Mouse (Mus musculus) midbrain, embryonic 16.5 days (tissue): ENCODE results near the gene Gtpbp4. TPM values are rescaled to one million over a fixed set of nuclear protein-coding genes. Genes with fewer than 3 reads are reported as not detected.
"Not testable (repeated sequence)": the region's sequence is repeated elsewhere in the genome, so short reads cannot be mapped to it uniquely, and the experiment has no call there.

Experiments
- ATAC-seq: fragments of 200-750 bp; cut with Nextera tagmentation; 2 replicates; pipeline ENCODE4 v1.8.0; 2017; ENCODE audit warnings: moderate TSS enrichment
- H3K27ac ChIP-seq: fragments of 300-500 bp; sonication (generic); 2 replicates; pipeline ENCODE4 v1.5.1; 2014; ENCODE audit warnings: mild to moderate bottlenecking, low read length, mixed read lengths
- H3K27me3 ChIP-seq: fragments of 300-500 bp; sonication (generic); 2 replicates; pipeline ENCODE4 v1.6.1; 2014; ENCODE audit warnings: low read depth, low read length, mixed read lengths; ENCODE audit not compliant: control insufficient read depth, insufficient read depth
- H3K36me3 ChIP-seq: fragments of 300-500 bp; sonication (generic); 2 replicates; pipeline ENCODE4 v1.6.1; 2014; ENCODE audit warnings: mild to moderate bottlenecking, low read length, moderate library complexity, mixed read lengths; ENCODE audit not compliant: control insufficient read depth, insufficient read depth
- H3K4me1 ChIP-seq: fragments of 300-500 bp; sonication (generic); 2 replicates; pipeline ENCODE4 v1.6.1; 2014; ENCODE audit warnings: mild to moderate bottlenecking, low read length, mixed read lengths; ENCODE audit not compliant: control insufficient read depth, insufficient read depth
- H3K4me2 ChIP-seq: fragments of 300-500 bp; sonication (generic); 2 replicates; pipeline ENCODE4 v1.6.1; 2014; ENCODE audit warnings: mild to moderate bottlenecking, low read length, mixed read lengths
- H3K4me3 ChIP-seq: fragments of 300-500 bp; sonication (generic); 2 replicates; pipeline ENCODE4 v1.5.1; 2014; ENCODE audit warnings: low read depth, mild to moderate bottlenecking, low read length, moderate library complexity, mixed read lengths
- H3K9ac ChIP-seq: fragments of 300-500 bp; sonication (generic); 2 replicates; pipeline ENCODE4 v1.6.1; 2014; ENCODE audit warnings: low read depth, low read length, mixed read lengths
- H3K9me3 ChIP-seq: fragments of 300-500 bp; sonication (generic); replicated peaks from 2 replicates; pipeline ENCODE4 v1.6.1; 2014; ENCODE audit warnings: mild to moderate bottlenecking, low read length, mixed read lengths; ENCODE audit not compliant: control insufficient read depth, poor library complexity, severe bottlenecking
- WGBS: fragments of 180-500 bp; shearing (Covaris S2); extraction: QIAGEN DNeasy Blood & Tissue Kit; methylation state at CpG from one replicate; pipeline ENCODE4 v1.1.7; 2014; 5-methylcytosine and 5-hydroxymethylcytosine counted together
- polyA plus RNA-seq: library from polyadenylated mRNA; unstranded; fragments of >200 nt; fragmentation: Nextera tagmentation; extraction: Ambion mirVana; gene quantifications from 2 replicates; pipeline ENCODE4 v1.2.1, GENCODE M21; 2015

Gtpbp4 gene
- polyA plus RNA-seq, 1 experiment from 2014 or later = 57.0 TPM

GRCm38 (mm10) chr13:8997221-8997620 is 1.3 kb upstream of the Gtpbp4 start:
- H3K27ac ChIP-seq, H3K36me3 ChIP-seq, H3K27me3 ChIP-seq, H3K4me3 ChIP-seq, H3K4me2 ChIP-seq, H3K9ac ChIP-seq, ATAC-seq, H3K9me3 ChIP-seq: not testable (repeated sequence)
- WGBS = 88% methylated on average over 5 of the region's 5 CpGs
- peaks cover 14% of the 10 kb centered on the region for H3K4me1 ChIP-seq

- 0 out of 2 replicates have a peak, but pooled peaks cover 1% of the 10 kb centered on the region for H3K36me3 ChIP-seq
- peak overlapping the region; percentile 79 for H3K9ac ChIP-seq
- peak overlapping the region; percentile 73 for H3K4me2 ChIP-seq
- H3K9me3 ChIP-seq = no peaks in the 10 kb centered on the region
- H3K27ac ChIP-seq = peak overlapping the region; percentile 72
- H3K27me3 ChIP-seq = no peaks in the 10 kb centered on the region
- peak; percentile 87 for ATAC-seq
- peak overlapping the region; percentile 99 for H3K4me3 ChIP-seq
- 4% methylated on average over 33 of the region's 33 CpGs for WGBS
- peaks cover 14% of the 10 kb centered on the region for H3K4me1 ChIP-seq
Measured at GRCm38 (mm10) chr13:8995159-8995989, 509 bp downstream of the Gtpbp4 start.

GRCm38 (mm10) chr13:8992231-8992630 is 3.7 kb downstream of the Gtpbp4 start:
- H3K36me3 ChIP-seq = peaks cover 15% of the 10 kb centered on the region
- 98% methylated on average over 6 of the region's 6 CpGs for WGBS
- no peak overlapping the region for H3K9ac ChIP-seq
- no peak overlapping the region for H3K4me2 ChIP-seq
- H3K4me3 ChIP-seq = no peak overlapping the region
- no peaks in the 10 kb centered on the region for H3K27me3 ChIP-seq
- ATAC-seq = no peak
- H3K4me1 ChIP-seq = peaks cover 14% of the 10 kb centered on the region
- no peaks in the 10 kb centered on the region for H3K9me3 ChIP-seq
- no peak overlapping the region for H3K27ac ChIP-seq

- Histone ChIP-seq H3K27me3 (no peaks in the 10 kb centered on the region), H3K4me2 (no peak overlapping the region), H3K4me1 (no peaks in the 10 kb centered on the region), H3K4me3 (no peak overlapping the region), H3K9ac (no peak overlapping the region), H3K27ac (no peak overlapping the region), H3K9me3 (no peaks in the 10 kb centered on the region), H3K36me3 (peaks cover 41% of the 10 kb centered on the region)
- no peak for ATAC-seq
- 99% methylated on average over 3 of the region's 3 CpGs for WGBS
Measured at GRCm38 (mm10) chr13:8972972-8973371, 22.9 kb downstream of the Gtpbp4 start.

- ATAC-seq = no peak
- no peaks in the 10 kb centered on the region for H3K9me3 ChIP-seq
- H3K27me3 ChIP-seq = no peaks in the 10 kb centered on the region
Measured at GRCm38 (mm10) chr13:8972369-8972768, 23.5 kb downstream of the Gtpbp4 start.

GRCm38 (mm10) chr13:8967742-8968141 is 28.1 kb downstream of the Gtpbp4 start:
- H3K4me2 ChIP-seq = no peak overlapping the region
- no peaks in the 10 kb centered on the region for H3K9me3 ChIP-seq
- H3K27ac ChIP-seq = no peak overlapping the region
- H3K4me1 ChIP-seq = no peaks in the 10 kb centered on the region
- ATAC-seq = no peak
- no peak overlapping the region for H3K4me3 ChIP-seq
- no peak overlapping the region for H3K9ac ChIP-seq
- H3K36me3 ChIP-seq = peaks cover 17% of the 10 kb centered on the region
- no peaks in the 10 kb centered on the region for H3K27me3 ChIP-seq
- whole genome bisulfite sequencing = 97% methylated on average over 8 of the region's 8 CpGs

More at GRCm38 (mm10) chr13:8972369-8972768, 23.5 kb downstream of the Gtpbp4 start:
- Histone ChIP-seq H3K4me2 (no peak overlapping the region), H3K4me1 (no peaks in the 10 kb centered on the region), H3K4me3 (no peak overlapping the region), H3K9ac (no peak overlapping the region), H3K36me3 (peaks cover 41% of the 10 kb centered on the region), H3K27ac (no peak overlapping the region)

- WGBS = 94% methylated on average over 5 of the region's 5 CpGs
- H3K9me3 ChIP-seq = no peaks in the 10 kb centered on the region
- no peak for ATAC-seq
- H3K4me2 ChIP-seq = no peak overlapping the region
- no peak overlapping the region for H3K27ac ChIP-seq
- peaks cover 13% of the 10 kb centered on the region; the same call in 1 of the 2 replicates for H3K36me3 ChIP-seq
- H3K9ac ChIP-seq = no peak overlapping the region
- H3K4me1 ChIP-seq = no peaks in the 10 kb centered on the region
- no peaks in the 10 kb centered on the region for H3K27me3 ChIP-seq
- H3K4me3 ChIP-seq = no peak overlapping the region
Measured at GRCm38 (mm10) chr13:8965224-8965623, 30.7 kb downstream of the Gtpbp4 start.

GRCm38 (mm10) chr13:8962266-8962665 is 33.6 kb downstream of the Gtpbp4 start:
- H3K4me3 ChIP-seq = not testable (repeated sequence)
- WGBS = 35% methylated on average over 5 of the region's 5 CpGs

GRCm38 (mm10) chr13:8961128-8961888 is 34.6 kb downstream of the Gtpbp4 start:
- H3K9ac ChIP-seq, H3K36me3 ChIP-seq, H3K27ac ChIP-seq, H3K27me3 ChIP-seq, ATAC-seq, H3K4me3 ChIP-seq, H3K4me2 ChIP-seq, H3K4me1 ChIP-seq, H3K9me3 ChIP-seq: not testable (repeated sequence)
- 75% methylated on average over 3 of the region's 3 CpGs for WGBS

More at GRCm38 (mm10) chr13:8962266-8962665, 33.6 kb downstream of the Gtpbp4 start:
- not testable (repeated sequence) for ATAC-seq, H3K27ac ChIP-seq, H3K9ac ChIP-seq, H3K4me2 ChIP-seq, H3K27me3 ChIP-seq, H3K36me3 ChIP-seq, H3K4me1 ChIP-seq, H3K9me3 ChIP-seq
